Mouse (Mus musculus) heart, adult 18-20 months (tissue): ENCODE measurements at regions not wholly inside any gene's neighbourhood (a gene's known extent, or its start where the extent isn't known, plus 50 kb on each side); places are given as distances from the start of the nearest gene placed in this dataset.

Experiments used
- DNase-seq, 2 experiments: peaks; one replicate each; pipeline ENCODE4 v3.0.0; 2021 to 2022; ENCODE audit warnings: mixed read lengths in 1 of 2

DNA sequence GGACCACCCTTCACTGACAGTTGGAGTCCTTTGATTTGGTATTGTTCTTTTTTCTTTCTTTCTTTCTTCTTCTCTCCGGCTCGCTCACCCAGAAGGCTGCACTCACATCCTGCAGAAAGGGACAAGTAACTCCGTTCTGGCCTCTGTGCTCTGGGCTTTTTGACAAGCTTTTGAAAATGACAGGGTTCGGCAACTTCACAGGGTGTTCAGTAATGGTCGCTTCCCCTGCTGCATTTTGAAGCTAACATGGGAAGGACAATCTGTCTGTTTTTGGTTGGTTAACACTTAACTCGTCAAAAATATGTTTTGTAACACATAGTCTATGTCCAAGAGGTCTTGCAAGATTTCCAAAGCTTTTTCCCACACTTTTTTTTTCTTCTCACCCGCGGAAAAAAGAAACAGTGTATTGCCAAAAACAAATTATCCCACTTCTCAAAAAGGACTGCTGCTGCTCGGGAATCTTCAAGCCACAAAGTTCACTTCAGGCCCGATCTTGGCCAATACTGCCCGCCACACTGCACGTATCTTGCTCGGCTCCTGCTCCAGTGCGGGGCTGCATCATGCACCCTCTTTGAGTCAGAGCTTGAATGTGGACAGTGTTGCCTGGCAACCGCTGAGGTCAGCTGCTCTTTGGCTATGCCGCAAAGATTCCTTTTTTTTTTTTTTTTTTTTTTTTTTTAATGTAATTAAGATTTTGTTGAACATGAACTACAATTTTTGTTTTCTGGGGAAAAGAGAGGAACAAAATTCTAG lies 209.4 kb upstream of the Inhba start:
- DNase-seq, result peak; percentile 51 to 53

GRCm38 (mm10) chr13:15803965-15804364 lies 207.7 kb upstream of the Inhba start:
- DNase-seq, result peak; percentile 9 to 22

DNA sequence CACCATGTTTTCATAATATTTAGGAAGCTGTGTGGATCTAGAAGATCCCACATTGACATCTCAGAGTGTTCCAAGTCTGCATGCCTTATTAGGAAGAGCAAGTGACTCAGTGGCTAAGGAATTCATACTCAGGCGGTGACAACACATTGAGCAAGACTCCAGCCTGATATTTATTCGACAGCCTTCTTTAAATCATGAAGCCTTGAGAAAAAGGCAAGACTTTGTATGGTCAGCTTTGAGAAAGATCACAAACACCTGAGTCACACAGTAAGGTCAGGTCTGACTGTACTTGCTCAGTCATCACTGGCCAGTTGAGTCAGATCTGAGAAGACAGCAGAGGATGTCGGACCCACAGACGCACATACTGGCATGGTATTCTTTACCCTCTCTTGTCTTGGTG lies 204.7 kb upstream of the Inhba start:
- DNase-seq, result peak; percentile 8 to 34

DNA sequence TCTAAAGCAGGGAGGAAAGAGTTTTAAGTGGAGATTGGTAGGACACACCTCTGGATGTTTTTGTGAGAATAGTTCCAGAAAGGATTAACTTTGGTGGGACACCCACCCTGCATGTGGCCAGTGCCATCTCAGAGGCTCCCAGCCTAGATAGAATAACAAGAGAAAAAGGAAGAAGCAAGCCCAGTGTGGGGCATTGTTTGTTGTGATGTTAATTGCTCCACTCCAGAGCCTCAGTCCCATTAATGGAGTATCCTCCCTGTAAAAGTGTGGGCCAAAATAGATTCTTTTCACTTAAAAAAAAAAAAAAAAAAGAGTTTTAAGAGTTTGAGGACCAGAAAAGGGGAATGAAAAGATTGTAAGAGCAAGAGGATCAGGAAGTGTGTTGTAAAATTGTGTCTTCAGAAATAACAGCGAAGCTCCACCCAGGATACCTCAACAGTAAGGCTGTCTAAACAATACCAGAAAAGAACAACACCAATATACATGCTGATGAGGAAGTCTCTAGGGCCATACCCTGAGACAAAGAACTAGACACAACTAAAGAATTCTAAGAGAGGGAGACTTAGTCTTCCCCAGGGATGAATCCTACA lies 189.3 kb upstream of the Inhba start:
- no peak for DNase-seq

GRCm38 (mm10) chr13:15845806-15846205 lies 165.8 kb upstream of the Inhba start:
- no peak for DNase-seq

DNA sequence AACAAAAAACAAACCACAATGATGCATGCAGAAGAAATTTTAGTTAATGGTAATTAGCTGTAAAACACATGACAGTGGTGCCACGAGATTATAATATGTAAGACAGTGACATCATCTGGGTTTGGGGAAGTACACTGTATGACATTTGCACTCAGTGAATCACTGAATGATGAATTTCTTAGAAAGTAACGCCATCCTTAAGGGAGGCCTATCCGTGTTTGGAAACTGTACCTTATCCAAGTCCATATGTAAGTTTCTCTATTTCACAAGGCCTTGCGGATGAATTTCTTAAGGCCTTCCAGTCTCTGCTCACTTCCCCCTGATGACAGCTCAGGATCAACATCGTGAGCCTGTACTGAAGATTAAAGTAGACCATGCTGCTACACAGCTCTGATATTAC lies 163.6 kb upstream of the Inhba start:
- no peak for DNase-seq

DNA sequence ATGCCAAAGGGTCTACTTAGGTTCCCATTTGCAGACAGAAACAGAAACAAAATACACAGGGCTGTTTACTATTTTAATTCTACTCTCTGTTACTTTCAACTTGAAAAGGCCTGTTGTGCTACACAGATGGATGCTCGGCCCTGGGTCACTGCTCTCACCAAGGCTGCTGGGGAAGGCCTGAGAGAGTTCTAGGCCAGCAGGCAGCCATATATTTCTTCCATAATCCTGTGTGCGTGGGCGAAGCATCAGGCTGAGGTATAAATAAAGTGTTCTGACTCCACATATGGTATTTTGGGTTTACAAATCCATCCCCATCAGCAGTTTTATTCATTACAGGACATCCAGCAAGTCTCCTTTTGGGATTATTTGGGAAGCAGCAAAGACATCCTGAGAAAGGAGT lies 162.5 kb upstream of the Inhba start:
- DNase-seq, result no peak

DNA sequence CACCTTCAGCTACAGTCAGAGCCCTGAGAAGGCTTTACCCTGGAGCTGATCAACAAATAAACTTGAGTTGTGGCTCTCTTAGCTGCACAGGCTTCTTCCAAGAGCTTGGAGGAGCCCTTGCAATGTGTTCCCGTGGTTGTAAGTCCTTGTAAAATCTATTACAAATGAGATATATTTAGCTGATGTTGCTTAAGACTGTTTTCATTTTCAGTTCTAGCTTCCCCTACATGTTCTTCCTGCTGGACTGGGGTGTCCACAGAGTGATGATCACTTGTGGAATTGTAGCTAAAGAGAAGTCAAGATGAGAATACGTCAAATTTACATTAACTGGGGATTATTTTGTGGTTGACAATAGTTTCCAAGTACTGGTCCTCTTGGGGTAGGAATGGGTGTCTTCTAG lies 161.3 kb upstream of the Inhba start:
- DNase-seq, result no peak

GRCm38 (mm10) chr13:15853022-15853566 lies 158.6 kb upstream of the Inhba start:
- DNase-seq, result no peak

- no peak for DNase-seq
These were observed 148.7 kb upstream of the Inhba start for GRCm38 (mm10) chr13:15862941-15863340.

- no peak for DNase-seq
These were observed 148.3 kb upstream of the Inhba start for GRCm38 (mm10) chr13:15863344-15863743.

- no peak for DNase-seq
These were observed 144.5 kb upstream of the Inhba start for GRCm38 (mm10) chr13:15867046-15867561.

DNA sequence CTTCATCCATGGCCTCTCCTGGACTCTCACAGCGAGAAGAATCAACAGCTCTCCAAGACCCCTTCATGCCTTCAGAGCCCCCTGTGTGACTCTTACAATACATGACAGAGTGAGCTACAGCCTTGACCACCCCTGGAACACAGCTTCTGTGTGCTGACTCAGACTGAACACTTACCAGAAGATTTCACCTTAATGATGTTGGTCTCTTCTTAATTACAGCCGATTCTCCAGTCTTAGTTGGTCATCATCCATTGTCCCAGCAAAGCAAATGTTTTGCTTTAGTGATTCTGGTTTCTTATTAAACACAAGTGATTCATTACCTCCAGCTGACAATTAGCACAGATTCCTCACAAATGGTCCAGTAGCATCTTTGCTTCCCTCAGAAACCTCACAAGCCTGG lies 134.0 kb upstream of the Inhba start:
- DNase-seq, result no peak

GRCm38 (mm10) chr13:15879576-15879975 lies 132.1 kb upstream of the Inhba start:
- DNase-seq, result no peak

DNA sequence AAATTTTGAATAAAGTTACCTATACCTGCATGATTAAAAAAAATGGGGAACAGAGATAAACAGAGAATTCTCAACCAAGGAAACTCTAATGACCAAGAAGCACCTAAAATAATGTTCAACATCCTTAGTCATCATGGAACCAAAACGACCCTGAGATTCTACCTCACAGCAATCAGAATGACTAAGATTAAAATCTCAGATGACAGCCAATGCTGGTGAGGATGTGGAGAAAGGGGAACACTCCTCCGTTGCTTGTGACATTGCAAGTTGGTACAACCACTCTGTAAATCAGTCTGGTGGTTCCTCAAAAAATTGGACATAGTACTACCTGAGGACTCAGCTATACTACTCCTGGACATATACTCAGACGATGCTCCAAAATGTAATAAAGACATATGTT lies 120.9 kb upstream of the Inhba start:
- no peak for DNase-seq

GRCm38 (mm10) chr13:15891403-15891802 lies 120.2 kb upstream of the Inhba start:
- DNase-seq, result no peak

GRCm38 (mm10) chr13:15898201-15898600 lies 113.5 kb upstream of the Inhba start:
- no peak for DNase-seq

GRCm38 (mm10) chr13:15901710-15902675 lies 109.7 kb upstream of the Inhba start:
- DNase-seq, result no peak

GRCm38 (mm10) chr13:15907806-15908205 lies 103.8 kb upstream of the Inhba start:
- no peak for DNase-seq

- DNase-seq, result no peak
These were observed 101.1 kb upstream of the Inhba start for GRCm38 (mm10) chr13:15910578-15910977.

GRCm38 (mm10) chr13:15911263-15911662 lies 100.4 kb upstream of the Inhba start:
- DNase-seq, result no peak

DNA sequence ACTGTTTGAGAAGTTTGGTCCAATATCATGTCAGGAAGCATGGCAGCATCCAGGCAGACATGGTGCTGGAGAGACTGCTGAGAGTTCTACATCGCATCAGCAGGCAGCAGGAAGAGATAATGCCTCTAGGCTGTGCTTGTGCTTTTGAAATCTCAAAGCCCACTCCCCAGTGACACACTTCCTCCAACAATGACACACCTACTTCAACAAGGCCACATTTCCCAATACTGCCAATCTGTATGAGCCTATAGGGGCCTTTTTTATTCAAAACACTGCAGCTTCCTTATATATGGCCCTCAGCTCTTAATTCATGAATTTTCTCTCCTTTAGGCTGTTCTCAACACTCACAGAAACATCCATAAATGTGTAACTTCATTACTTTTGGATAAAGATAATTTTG lies 97.4 kb upstream of the Inhba start:
- no peak for DNase-seq
